Mouse (Mus musculus) MEL (cell line): Measurements from ENCODE around the gene Chst13. TPM values are rescaled to one million over a fixed set of nuclear protein-coding genes. Genes with fewer than 3 reads are reported as not detected.
A peak's percentile ranks its signal among the peaks of the same experiment; 100 is the strongest.

Source experiments
- DNase-seq: peaks from one replicate; pipeline ENCODE4 v3.0.0; 2011; ENCODE audit warnings: low read depth, low spot score
- H3K27ac ChIP-seq: 2 replicates; pipeline ENCODE4 v1.5.1; 2012; ENCODE audit warnings: low read depth, mild to moderate bottlenecking, control low read depth, low read length, moderate library complexity; ENCODE audit not compliant: control insufficient read depth
- H3K27me3 ChIP-seq, 2 experiments: fragments of 150-350 bp in 1 of 2; sonication (generic) in 1 of 2; 2 replicates each; pipeline ENCODE4 v1.6.1; 2012; ENCODE audit warnings: low read length in 2 of 2, mild to moderate bottlenecking in 2 of 2, improper control_type of control experiment in 1 of 2, moderate library complexity in 1 of 2; ENCODE audit not compliant: insufficient read depth in 2 of 2, control insufficient read depth in 1 of 2
- H3K36me3 ChIP-seq, 2 experiments: 2 replicates each; pipeline ENCODE4 v1.6.1; 2012 to 2014; ENCODE audit warnings: low read length in 2 of 2, improper control_type of control experiment in 1 of 2, inconsistent platforms in 1 of 2, mild to moderate bottlenecking in 1 of 2; ENCODE audit not compliant: insufficient read depth in 2 of 2, control insufficient read depth in 1 of 2
- H3K4me1 ChIP-seq, 2 experiments: fragments of 150-350 bp in 1 of 2; sonication (generic) in 1 of 2; 2 replicates each; pipeline ENCODE4 v1.6.1; 2012; ENCODE audit warnings: low read length in 2 of 2, improper control_type of control experiment in 1 of 2, mild to moderate bottlenecking in 1 of 2; ENCODE audit not compliant: insufficient read depth in 2 of 2, control insufficient read depth in 1 of 2
- H3K4me3 ChIP-seq, 2 experiments: fragments of 150-350 bp in 1 of 2; sonication (generic) in 1 of 2; 2 replicates each; pipeline ENCODE4 v1.5.1; 2012; ENCODE audit warnings: low read depth in 2 of 2, low read length in 2 of 2, mild to moderate bottlenecking in 2 of 2, moderate library complexity in 2 of 2, control low read depth in 1 of 2, improper control_type of control experiment in 1 of 2; ENCODE audit not compliant: control insufficient read depth in 1 of 2, insufficient read depth in 1 of 2
- H3K79me2 ChIP-seq: 2 replicates; pipeline ENCODE4 v1.6.1; 2012; ENCODE audit warnings: mild to moderate bottlenecking, low read length, moderate library complexity; ENCODE audit not compliant: control insufficient read depth, poor library complexity, insufficient read depth
- H3K9ac ChIP-seq: 2 replicates; pipeline ENCODE4 v1.6.1; 2012; ENCODE audit warnings: low read depth, mild to moderate bottlenecking, control low read depth, low read length, moderate library complexity; ENCODE audit not compliant: control insufficient read depth, poor library complexity, severe bottlenecking
- H3K9me3 ChIP-seq: fragments of 150-350 bp; sonication (generic); replicated peaks from 2 replicates; pipeline ENCODE4 v1.6.1; 2012; ENCODE audit warnings: mild to moderate bottlenecking, low read length, improper control_type of control experiment, moderate library complexity; ENCODE audit not compliant: insufficient read depth
- CTCF ChIP-seq, 3 experiments: IDR thresholded peaks in 2 of 3; conservative IDR thresholded peaks in 1 of 3; 2 replicates each; pipeline ENCODE4 v1.5.1; 2011 to 2012; ENCODE audit warnings: low read length in 3 of 3, low read depth in 2 of 3, mild to moderate bottlenecking in 2 of 3, improper control_type of control experiment in 1 of 3, inconsistent platforms in 1 of 3, mixed read lengths in 1 of 3, moderate library complexity in 1 of 3; ENCODE audit not compliant: control insufficient read depth in 1 of 3, insufficient read depth in 1 of 3, poor library complexity in 1 of 3, severe bottlenecking in 1 of 3
- MAFK ChIP-seq: IDR thresholded peaks from 2 replicates; pipeline ENCODE4 v1.6.1; 2011; ENCODE audit warnings: low read depth, mild to moderate bottlenecking, low read length, improper control_type of control experiment, borderline replicate concordance
- POLR2AphosphoS5 ChIP-seq: IDR thresholded peaks from 2 replicates; pipeline ENCODE4 v1.6.1; 2012; ENCODE audit warnings: low read depth, borderline replicate concordance, mild to moderate bottlenecking, inconsistent platforms, low read length, moderate library complexity, mixed read lengths
- RAD21 ChIP-seq: IDR thresholded peaks from 2 replicates; pipeline ENCODE4 v1.6.1; 2011; ENCODE audit warnings: mild to moderate bottlenecking, low read depth, low read length, improper control_type of control experiment
- SMC3 ChIP-seq: IDR thresholded peaks from 2 replicates; pipeline ENCODE4 v1.6.1; 2011; ENCODE audit warnings: low read depth, low read length, improper control_type of control experiment
- polyA plus RNA-seq, 2 experiments: library from polyadenylated mRNA; stranded (reverse) in 1 of 2; unstranded in 1 of 2; fragments of >175 nt in 1 of 2; fragments of >200 nt in 1 of 2; gene quantifications; 2 replicates each; pipeline versions ENCODE4 v1.2.1 to v1.2.4; 2012; ENCODE audit warnings: low replicate concordance in 2 of 2, low read depth in 1 of 2; ENCODE audit not compliant: insufficient read length in 2 of 2, insufficient read depth in 1 of 2, missing spikeins in 1 of 2
- total RNA-seq: library from RNA; depleted of rRNA; stranded (reverse); fragments of 300-350 nt; gene quantifications from 2 replicates; pipeline ENCODE4 v1.2.3, GENCODE M21; 2012; rRNA removed

Chst13 gene
- total and polyA plus RNA-seq, 3 experiments, result not detected

DNA sequence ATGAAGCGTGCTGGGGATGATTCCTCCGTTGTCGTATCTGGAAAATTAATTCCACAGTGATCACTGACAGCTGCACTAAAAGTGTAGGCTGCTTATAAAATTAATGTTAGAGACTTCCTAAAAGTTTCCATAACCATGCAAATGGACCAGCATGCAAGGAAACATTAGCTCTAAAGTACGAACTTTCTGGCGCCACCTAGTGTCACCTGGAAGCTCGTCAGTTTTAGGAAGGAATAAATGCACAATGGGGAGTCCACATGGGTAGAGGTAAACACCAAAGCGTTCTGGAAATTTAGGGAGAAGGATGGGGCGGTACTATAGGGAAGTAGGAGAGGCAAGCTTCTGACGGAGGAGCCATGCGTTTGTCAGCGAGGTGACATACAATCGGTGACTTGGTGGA, 36.7 kb downstream of the Chst13 start:
- Histone ChIP-seq H3K9me3 (no peaks in the 10 kb centered on the region), H3K27ac (no peak overlapping the region), H3K4me3 (no peak overlapping the region), H3K79me2 (no peaks in the 10 kb centered on the region)
- TF ChIP-seq MAFK, result no peak
- TF ChIP-seq POLR2AphosphoS5, result no peak
- TF ChIP-seq SMC3, result peak; percentile 43
- peak; percentile 21 for TF ChIP-seq RAD21
- TF ChIP-seq CTCF (IDR thresholded peaks at IDR 0.05 in 2 of 3, conservative IDR thresholded peaks at IDR 0.05 in 1 of 3; ENCODE audit: control insufficient read depth in 1 of 3, insufficient read depth in 1 of 3, low read depth in 2 of 3, low read length in 3 of 3, poor library complexity in 1 of 3, severe bottlenecking in 1 of 3), result peak; percentile 34 to 58 (median 44)
- TF ChIP-seq, all 39 proteins: peak for 3
- peak; percentile 24 for DNase-seq
- no peaks in the 10 kb centered on the region for H3K4me1 ChIP-seq
- H3K36me3 ChIP-seq, result no peaks in the 10 kb centered on the region
- H3K9ac ChIP-seq, result no peak overlapping the region
- no peaks in the 10 kb centered on the region for H3K27me3 ChIP-seq

Other genes starting within 250 kb of the Chst13 start
- gene Vmn1r49, start 246.7 kb downstream of the Chst13 start, total RNA-seq, result not detected in 2 replicates
- gene Vmn1r49, start 246.7 kb downstream of the Chst13 start, polyA plus RNA-seq, result not detected
- not detected in 2 replicates for gene Vmn1r50, start 223.8 kb downstream of the Chst13 start, total RNA-seq
- gene Vmn1r50, start 223.8 kb downstream of the Chst13 start, polyA plus RNA-seq, result not detected
- gene Vmn1r51, start 202.6 kb downstream of the Chst13 start, total RNA-seq, result not detected in 2 replicates
- not detected for gene Vmn1r51, start 202.6 kb downstream of the Chst13 start, polyA plus RNA-seq
- gene Vmn1r52, start 150.4 kb downstream of the Chst13 start, total RNA-seq, result not detected in 2 replicates
- gene Vmn1r52, start 150.4 kb downstream of the Chst13 start, polyA plus RNA-seq, result not detected
- not detected in 2 replicates for gene V1ra8, start 122.4 kb downstream of the Chst13 start, total RNA-seq
- not detected for gene V1ra8, start 122.4 kb downstream of the Chst13 start, polyA plus RNA-seq
- gene Vmn1r53, start 100.7 kb downstream of the Chst13 start, total RNA-seq, result not detected in 2 replicates
- not detected for gene Vmn1r53, start 100.7 kb downstream of the Chst13 start, polyA plus RNA-seq
- gene Vmn1r54, start 78.9 kb downstream of the Chst13 start, total RNA-seq, result not detected in 2 replicates
- not detected for gene Vmn1r54, start 78.9 kb downstream of the Chst13 start, polyA plus RNA-seq
- not detected in 2 replicates for gene BC048671, start 24.0 kb downstream of the Chst13 start, total RNA-seq
- not detected for gene BC048671, start 24.0 kb downstream of the Chst13 start, polyA plus RNA-seq
- not detected in 2 replicates for gene Uroc1, start 8.1 kb upstream of the Chst13 start, total RNA-seq
- not detected for gene Uroc1, start 8.1 kb upstream of the Chst13 start, polyA plus RNA-seq
- 7.8 and 8.6 TPM in 2 replicates for gene Zxdc, start 44.3 kb upstream of the Chst13 start, total RNA-seq
- 10 to 100 TPM in 1 of 2 experiments, not detected in 1; 10.7 TPM for gene Zxdc, start 44.3 kb upstream of the Chst13 start, polyA plus RNA-seq
- not detected in 2 replicates for gene Cfap100, start 103.6 kb upstream of the Chst13 start, total RNA-seq
- under 1 TPM in 1 of 2 experiments, not detected in 1; 0.19 TPM for gene Cfap100, start 103.6 kb upstream of the Chst13 start, polyA plus RNA-seq
- gene Klf15, start 137.4 kb upstream of the Chst13 start, total RNA-seq, result not detected in 2 replicates
- not detected for gene Klf15, start 137.4 kb upstream of the Chst13 start, polyA plus RNA-seq
- 0.04 TPM in 1 of 2 replicates, not detected in the other for gene Aldh1l1, start 161.2 kb upstream of the Chst13 start, total RNA-seq
- under 1 TPM in 1 of 2 experiments, not detected in 1; 0.14 TPM for gene Aldh1l1, start 161.2 kb upstream of the Chst13 start, polyA plus RNA-seq